Mouse (Mus musculus): ENCODE data around the gene Stxbp2. TPM values are rescaled to one million over a fixed set of nuclear protein-coding genes. Genes with fewer than 3 reads are reported as not detected.

Stxbp2 gene
- total RNA-seq, 2 experiments from 2014 or later: 7.7 to 10.1 TPM

GRCm38 (mm10) chr8:3676993-3677579, 46.3 kb downstream of the Stxbp2 start:
- intact Hi-C loops (cut with DNase I): loop anchor here (5.0 to 10.0 kb wide), 3 partner anchors 55 to 322 kb away; partner anchors contain the start of genes A430078G23Rik, Pet100, Pex11g and Xab2
- peak in 1 of 2 experiments; percentile 10 for DNase-seq

GRCm38 (mm10) chr8:3678831-3679230, 48.1 kb downstream of the Stxbp2 start:
- DNase-seq: no peak
- intact Hi-C loops (cut with DNase I): loop anchor here (5.0 to 10.0 kb wide), 3 partner anchors 57 to 324 kb away; partner anchors contain the start of genes A430078G23Rik, Pet100, Pex11g and Xab2

DNA sequence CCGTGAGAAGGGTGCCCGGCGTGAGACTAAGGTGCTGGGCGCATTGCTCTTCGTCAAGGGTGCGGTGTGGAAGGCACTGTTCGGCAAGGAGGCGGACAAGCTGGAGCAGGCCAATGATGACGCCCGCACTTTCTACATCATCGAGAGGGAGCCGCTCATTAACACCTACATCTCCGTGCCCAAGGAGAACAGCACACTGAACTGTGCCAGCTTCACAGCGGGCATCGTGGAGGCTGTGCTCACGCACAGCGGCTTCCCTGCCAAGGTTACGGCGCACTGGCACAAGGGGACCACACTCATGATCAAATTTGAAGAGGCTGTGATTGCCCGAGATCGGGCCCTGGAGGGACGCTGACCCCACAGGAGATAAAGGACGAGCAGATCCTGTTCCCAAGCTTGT, 48.5 kb downstream of the Stxbp2 start:
- intact Hi-C loops (cut with DNase I): loop anchor here (5.0 to 10.0 kb wide), 3 partner anchors 57 to 324 kb away; partner anchors contain the start of genes A430078G23Rik, Pet100, Pex11g and Xab2
- DNase-seq: no peak

GRCm38 (mm10) chr8:3679656-3680055, 48.9 kb downstream of the Stxbp2 start:
- no peak for DNase-seq
- intact Hi-C loops (cut with DNase I): loop anchor here (5.0 to 10.0 kb wide), 3 partner anchors 57 to 325 kb away; partner anchors contain the start of genes A430078G23Rik, Pet100, Pex11g and Xab2

GRCm38 (mm10) chr8:3682435-3682834, 51.7 kb downstream of the Stxbp2 start:
- no peak for DNase-seq
- intact Hi-C loops (cut with DNase I): no loop called here

DNA sequence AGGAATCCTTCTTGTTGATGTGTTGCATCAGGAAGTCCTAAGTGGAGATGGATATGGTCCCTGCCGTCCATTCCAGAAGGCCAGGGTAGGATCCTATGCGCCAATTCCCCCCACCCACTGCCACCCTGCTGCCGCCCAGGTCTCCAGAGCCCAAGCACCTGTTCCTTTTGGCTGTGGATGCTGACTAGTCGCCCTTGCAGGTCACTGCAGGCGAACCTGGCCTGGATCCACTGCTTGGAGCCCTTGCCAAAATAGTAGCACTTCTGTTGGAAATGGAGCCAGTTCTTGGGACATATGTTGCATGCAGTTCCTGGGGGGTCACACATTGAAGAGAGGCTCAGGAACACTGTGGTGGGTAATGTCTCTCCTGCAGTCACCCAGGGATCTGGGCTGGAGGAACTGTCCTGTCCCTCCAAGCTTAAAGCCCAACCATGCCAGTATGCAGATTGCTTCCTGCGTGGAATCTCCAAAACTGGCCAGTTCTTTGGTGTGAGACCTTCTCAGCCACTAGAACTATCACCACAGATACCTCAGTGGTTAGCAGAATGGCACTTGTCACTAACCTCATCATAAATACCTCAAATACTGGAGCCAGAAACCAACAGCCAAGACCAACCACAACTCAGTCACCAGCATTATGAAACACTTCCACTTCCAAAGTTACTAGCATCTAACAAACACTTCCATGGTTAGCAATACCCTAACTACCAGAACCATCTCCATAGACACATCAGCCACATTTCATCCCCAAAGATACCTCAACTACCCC, 52.8 kb downstream of the Stxbp2 start:
- peak in 1 of 2 experiments; percentile 35 for DNase-seq

GRCm38 (mm10) chr8:3684530-3684929, 53.8 kb downstream of the Stxbp2 start:
- no peak for DNase-seq
- intact Hi-C loops (cut with DNase I): no loop called here

More for the DNA sequence above, 52.8 kb downstream of the Stxbp2 start:
- intact Hi-C loops (cut with DNase I): no loop called here

GRCm38 (mm10) chr8:3685422-3685821, 54.7 kb downstream of the Stxbp2 start:
- intact Hi-C loops (cut with DNase I): no loop called here

DNA sequence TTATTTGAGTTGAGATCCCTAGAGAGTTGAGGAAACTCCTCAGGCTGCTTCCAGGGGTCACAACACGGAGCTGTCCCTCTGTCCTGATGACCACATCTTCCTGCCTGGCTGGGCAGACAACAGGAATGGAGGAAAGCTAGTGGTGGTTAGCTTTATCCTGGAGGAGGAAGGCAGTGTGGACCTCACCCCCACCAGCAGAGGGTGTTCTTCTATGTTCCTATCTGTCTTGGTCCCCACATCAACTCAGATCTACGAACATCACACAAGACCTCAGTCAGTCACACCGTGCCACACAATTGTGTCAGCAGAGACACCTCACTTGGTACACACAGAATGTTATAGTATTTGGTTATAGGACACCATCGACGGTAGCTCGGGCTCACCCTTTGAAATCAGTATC, 56.8 kb downstream of the Stxbp2 start:
- DNase-seq: no peak
- intact Hi-C loops (cut with DNase I): no loop called here

More at GRCm38 (mm10) chr8:3685422-3685821, 54.7 kb downstream of the Stxbp2 start:
- no peak for DNase-seq

DNA sequence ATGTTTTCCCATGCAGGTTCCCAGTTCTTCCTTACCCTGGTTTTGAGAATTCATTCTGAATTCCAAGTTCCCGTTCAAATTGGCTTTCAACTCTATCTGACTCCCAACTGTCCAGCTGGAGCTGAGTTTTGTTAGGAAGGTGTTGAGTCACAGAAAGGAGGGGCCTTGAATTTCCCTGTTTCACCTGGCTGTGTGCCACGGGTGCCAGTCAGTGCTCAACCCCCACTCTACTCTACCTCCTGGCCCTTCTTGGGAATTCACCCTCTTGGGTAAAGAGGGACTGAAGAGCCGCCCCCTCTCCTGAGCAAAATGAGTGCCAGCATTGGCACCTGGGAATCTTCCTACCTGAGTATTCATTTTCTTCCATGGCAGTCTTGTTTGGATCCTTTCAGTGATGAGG, 60.0 kb downstream of the Stxbp2 start:
- no peak for DNase-seq
- intact Hi-C loops (cut with DNase I): no loop called here

Other genes starting within 250 kb of the Stxbp2 start
- gene Arhgef18, start 237.9 kb upstream of the Stxbp2 start, total RNA-seq (2021): 10 to 100 TPM; 20.5 to 21.4 TPM
- 1 to 10 TPM; 3.0 to 3.5 TPM for gene Pex11g, start 163.3 kb upstream of the Stxbp2 start, total RNA-seq (2021)
- gene Tex45, start 160.1 kb upstream of the Stxbp2 start, total RNA-seq (2021): not detected
- 10 to 100 TPM; 25.1 to 26.3 TPM for gene Zfp358, start 137.8 kb upstream of the Stxbp2 start, total RNA-seq (2021)
- 10 to 100 TPM; 23.8 to 26.4 TPM for gene Mcoln1, start 130.5 kb upstream of the Stxbp2 start, total RNA-seq (2021)
- gene Pnpla6, start 115.6 kb upstream of the Stxbp2 start, total RNA-seq (2021): 10 to 100 TPM; 12.3 to 14.0 TPM
- under 1 TPM; 0.43 to 0.51 TPM for gene C330021F23Rik, start 63.0 kb upstream of the Stxbp2 start, total RNA-seq (2021)
- 1 to 10 TPM in 1 of 2 experiments, under 1 TPM in 1; 0.37 to 1.8 TPM for gene Camsap3, start 43.7 kb upstream of the Stxbp2 start, total RNA-seq (2021)
- 10 to 100 TPM; 18.4 to 19.3 TPM for gene Xab2, start 9.6 kb upstream of the Stxbp2 start, total RNA-seq (2021)
- 10 to 100 TPM; 61.7 to 66.4 TPM for gene Pet100, start 9.4 kb upstream of the Stxbp2 start, total RNA-seq (2021)
- gene Pcp2, start 5.4 kb upstream of the Stxbp2 start, total RNA-seq (2021): not detected
- 1 to 10 TPM; 1.7 to 5.2 TPM for gene Retn, start 24.8 kb downstream of the Stxbp2 start, total RNA-seq (2021)
- under 1 TPM in 1 of 2 experiments, not detected in 1; 0.29 TPM for gene Mcemp1, start 34.8 kb downstream of the Stxbp2 start, total RNA-seq (2021)
- 1 to 10 TPM in 1 of 2 experiments, under 1 TPM in 1; 0.90 to 1.5 TPM for gene Fcor, start 41.4 kb downstream of the Stxbp2 start, total RNA-seq (2021)
- 10 to 100 TPM; 16.6 to 18.0 TPM for gene Trappc5, start 45.3 kb downstream of the Stxbp2 start, total RNA-seq (2021)
- gene Fcer2a, start 63.2 kb downstream of the Stxbp2 start, total RNA-seq (2021): under 1 TPM in 1 of 2 experiments, not detected in 1; 0.34 TPM
- gene Clec4g, start 89.7 kb downstream of the Stxbp2 start, total RNA-seq (2021): 1 to 10 TPM in 1 of 2 experiments, under 1 TPM in 1; 0.68 to 1.2 TPM
- gene Cd209a, start 118.0 kb downstream of the Stxbp2 start, total RNA-seq (2021): under 1 TPM; 0.19 to 0.27 TPM
- not detected for gene Cd209e, start 223.4 kb downstream of the Stxbp2 start, total RNA-seq (2021)
- gene Cd209d, start 247.6 kb downstream of the Stxbp2 start, total RNA-seq (2021): not detected